Mouse (Mus musculus): Measurements from ENCODE around the gene Lekr1. TPM values are rescaled to one million over a fixed set of nuclear protein-coding genes. Genes with fewer than 3 reads are reported as not detected.

The Lekr1 gene
- total and polyA plus RNA-seq, 3 experiments = 1.8 to 2.5 TPM; not detected in 1

GRCm38 (mm10) chr3:65627021-65627706, 38.9 kb upstream of the Lekr1 start:
- Histone ChIP-seq H3K9ac (ENCODE audit: control insufficient read depth, low read depth, low read length, poor library complexity, severe bottlenecking) (no peak overlapping the region), H3K79me2 (ENCODE audit: control insufficient read depth, insufficient read depth, low read length, poor library complexity) (no peaks in the 10 kb centered on the region), H3K4me3 (ENCODE audit: control insufficient read depth in 1 of 2, insufficient read depth in 1 of 2, low read depth in 2 of 2, low read length in 2 of 2) (no peak overlapping the region), H3K27me3 (ENCODE audit: control insufficient read depth in 1 of 2, insufficient read depth in 2 of 2, low read length in 2 of 2) (peaks cover 2 to 4% of the 10 kb centered on the region in 2 experiments; a peak in 2 of 4 replicates), H3K36me3 (ENCODE audit: control insufficient read depth in 1 of 2, insufficient read depth in 2 of 2, low read length in 2 of 2) (no peaks in the 10 kb centered on the region), H3K9me3 (replicated peaks; ENCODE audit: insufficient read depth, low read length) (no peaks in the 10 kb centered on the region), H3K4me1 (ENCODE audit: control insufficient read depth in 1 of 2, insufficient read depth in 2 of 2, low read length in 2 of 2) (no peaks in the 10 kb centered on the region), H3K27ac (ENCODE audit: control insufficient read depth, low read depth, low read length) (no peak overlapping the region)
- no peak for DNase-seq (ENCODE audit: low read depth, low spot score)
- no peak for TF ChIP-seq CTCF (IDR thresholded peaks at IDR 0.05 in 2 of 3, conservative IDR thresholded peaks at IDR 0.05 in 1 of 3; ENCODE audit: control insufficient read depth in 1 of 3, insufficient read depth in 1 of 3, low read depth in 2 of 3, low read length in 3 of 3, poor library complexity in 1 of 3, severe bottlenecking in 1 of 3)
- TF ChIP-seq POLR2AphosphoS5 (IDR thresholded peaks at IDR 0.05; ENCODE audit: borderline replicate concordance, low read depth, low read length) = no peak
- TF ChIP-seq USF1 (IDR thresholded peaks at IDR 0.05; ENCODE audit: low read depth, low read length) = no peak
- TF ChIP-seq ZKSCAN1 (IDR thresholded peaks at IDR 0.05; ENCODE audit: low read depth, low read length) = no peak
- no peak for TF ChIP-seq EP300 (IDR thresholded peaks at IDR 0.05; ENCODE audit: low read depth in 1 of 2, low read length in 2 of 2)

- no peak overlapping the region for H3K9ac ChIP-seq (ENCODE audit: control insufficient read depth, low read depth, low read length, poor library complexity, severe bottlenecking)
- no peak for DNase-seq (ENCODE audit: low read depth, low spot score)
- H3K79me2 ChIP-seq (ENCODE audit: control insufficient read depth, insufficient read depth, low read length, poor library complexity) = no peaks in the 10 kb centered on the region
- no peak overlapping the region for H3K27ac ChIP-seq (ENCODE audit: control insufficient read depth, low read depth, low read length)
- no peaks in the 10 kb centered on the region for H3K9me3 ChIP-seq (replicated peaks; ENCODE audit: insufficient read depth, low read length)
- peaks cover 2 to 4% of the 10 kb centered on the region in 2 experiments; a peak in 2 of 4 replicates for H3K27me3 ChIP-seq (ENCODE audit: control insufficient read depth in 1 of 2, insufficient read depth in 2 of 2, low read length in 2 of 2)
- H3K36me3 ChIP-seq (ENCODE audit: control insufficient read depth in 1 of 2, insufficient read depth in 2 of 2, low read length in 2 of 2) = no peaks in the 10 kb centered on the region
- H3K4me3 ChIP-seq (ENCODE audit: control insufficient read depth in 1 of 2, insufficient read depth in 1 of 2, low read depth in 2 of 2, low read length in 2 of 2) = no peak overlapping the region
- no peak for TF ChIP-seq POLR2AphosphoS2 (IDR thresholded peaks at IDR 0.05; ENCODE audit: low read length)
- no peak for TF ChIP-seq USF1 (IDR thresholded peaks at IDR 0.05; ENCODE audit: low read depth, low read length)
- TF ChIP-seq NELFE (IDR thresholded peaks at IDR 0.05; ENCODE audit: low read depth, low read length) = no peak
- no peak for TF ChIP-seq ZMIZ1 (IDR thresholded peaks at IDR 0.05; ENCODE audit: low read depth, low read length)
- TF ChIP-seq GABPA (IDR thresholded peaks at IDR 0.05; ENCODE audit: low read depth, low read length) = no peak
- TF ChIP-seq JUND (IDR thresholded peaks at IDR 0.05; ENCODE audit: low read depth, low read length) = no peak
- no peak for TF ChIP-seq E2F4 (IDR thresholded peaks at IDR 0.05; ENCODE audit: borderline replicate concordance, low read depth, low read length)
- no peak for TF ChIP-seq SMC3 (IDR thresholded peaks at IDR 0.05; ENCODE audit: low read depth, low read length)
- H3K4me1 ChIP-seq (ENCODE audit: control insufficient read depth in 1 of 2, insufficient read depth in 2 of 2, low read length in 2 of 2) = no peaks in the 10 kb centered on the region
These were observed 38.4 kb upstream of the Lekr1 start for GRCm38 (mm10) chr3:65627707-65628028.

- Histone ChIP-seq H3K27me3 (ENCODE audit: control insufficient read depth in 1 of 2, insufficient read depth in 2 of 2, low read length in 2 of 2) (peaks cover 0 to 2% of the 10 kb centered on the region in 2 experiments; a peak in 1 of 4 replicates), H3K9me3 (replicated peaks; ENCODE audit: insufficient read depth, low read length) (no peaks in the 10 kb centered on the region), H3K27ac (ENCODE audit: control insufficient read depth, low read depth, low read length) (no peak overlapping the region), H3K79me2 (ENCODE audit: control insufficient read depth, insufficient read depth, low read length, poor library complexity) (no peaks in the 10 kb centered on the region), H3K4me3 (ENCODE audit: control insufficient read depth in 1 of 2, insufficient read depth in 1 of 2, low read depth in 2 of 2, low read length in 2 of 2) (no peak overlapping the region), H3K36me3 (ENCODE audit: control insufficient read depth in 1 of 2, insufficient read depth in 2 of 2, low read length in 2 of 2) (no peaks in the 10 kb centered on the region), H3K4me1 (ENCODE audit: control insufficient read depth in 1 of 2, insufficient read depth in 2 of 2, low read length in 2 of 2) (no peaks in the 10 kb centered on the region), H3K9ac (ENCODE audit: control insufficient read depth, low read depth, low read length, poor library complexity, severe bottlenecking) (no peak overlapping the region)
- no peak for TF ChIP-seq BHLHE40 (IDR thresholded peaks at IDR 0.05; ENCODE audit: borderline replicate concordance, low read depth, low read length)
- TF ChIP-seq EP300 (IDR thresholded peaks at IDR 0.05; ENCODE audit: low read depth in 1 of 2, low read length in 2 of 2) = no peak
- no peak for TF ChIP-seq CHD2 (IDR thresholded peaks at IDR 0.05; ENCODE audit: low read length)
- DNase-seq (ENCODE audit: low read depth, low spot score) = no peak
These were observed 36.4 kb upstream of the Lekr1 start for GRCm38 (mm10) chr3:65629565-65630112.

All from MEL (cell line).